Mouse (Mus musculus): ENCODE measurements at regions not wholly inside any gene's neighbourhood (a gene's known extent, or its start where the extent isn't known, plus 50 kb on each side); places are given as distances from the start of the nearest gene placed in this dataset.
A peak's percentile ranks its signal among the peaks of the same experiment; 100 is the strongest.

DNA sequence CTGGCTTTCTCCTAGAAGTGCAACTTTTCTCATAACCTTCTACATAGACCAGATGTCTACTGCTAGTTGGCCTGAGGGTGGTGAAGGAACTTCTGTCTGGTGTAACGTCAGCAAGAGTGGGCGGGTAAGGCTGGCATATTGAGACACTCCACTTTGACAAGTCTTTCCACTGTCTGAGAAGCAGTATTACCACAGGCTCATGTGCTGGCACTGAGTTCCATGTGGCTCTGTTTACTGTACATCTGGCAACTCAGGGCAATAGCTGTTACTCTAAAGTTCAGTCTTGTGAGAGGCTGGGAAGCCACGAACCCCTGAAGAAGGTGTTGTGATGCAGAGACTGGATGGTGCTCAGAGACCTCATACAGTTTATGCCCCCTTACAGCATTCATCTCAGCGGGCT, 230.7 kb upstream of the Tbx18 start:
- DNase-seq (ENCODE audit: low read depth, low spot score) = no peak

DNA sequence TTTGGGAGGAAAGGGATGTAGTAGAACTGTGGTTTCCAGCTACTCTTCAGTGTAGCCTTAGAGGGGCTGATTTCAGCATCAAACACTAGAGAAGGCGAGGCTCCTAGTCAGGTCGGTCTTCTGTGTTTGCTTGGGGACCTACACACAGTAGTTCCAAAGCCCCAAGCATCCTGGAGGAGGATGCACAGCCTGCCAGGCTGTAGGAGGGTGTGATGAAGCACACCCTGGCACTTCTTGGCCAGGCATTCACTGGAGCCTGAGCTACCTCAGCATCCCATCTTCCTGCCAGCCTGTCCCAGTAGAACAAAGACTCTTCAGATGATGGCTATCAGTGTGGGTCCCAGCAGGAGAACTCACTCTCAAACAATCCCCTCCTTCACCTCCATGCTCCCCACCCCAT, 233.4 kb upstream of the Tbx18 start:
- DNase-seq (ENCODE audit: low read depth, low spot score) = no peak

DNA sequence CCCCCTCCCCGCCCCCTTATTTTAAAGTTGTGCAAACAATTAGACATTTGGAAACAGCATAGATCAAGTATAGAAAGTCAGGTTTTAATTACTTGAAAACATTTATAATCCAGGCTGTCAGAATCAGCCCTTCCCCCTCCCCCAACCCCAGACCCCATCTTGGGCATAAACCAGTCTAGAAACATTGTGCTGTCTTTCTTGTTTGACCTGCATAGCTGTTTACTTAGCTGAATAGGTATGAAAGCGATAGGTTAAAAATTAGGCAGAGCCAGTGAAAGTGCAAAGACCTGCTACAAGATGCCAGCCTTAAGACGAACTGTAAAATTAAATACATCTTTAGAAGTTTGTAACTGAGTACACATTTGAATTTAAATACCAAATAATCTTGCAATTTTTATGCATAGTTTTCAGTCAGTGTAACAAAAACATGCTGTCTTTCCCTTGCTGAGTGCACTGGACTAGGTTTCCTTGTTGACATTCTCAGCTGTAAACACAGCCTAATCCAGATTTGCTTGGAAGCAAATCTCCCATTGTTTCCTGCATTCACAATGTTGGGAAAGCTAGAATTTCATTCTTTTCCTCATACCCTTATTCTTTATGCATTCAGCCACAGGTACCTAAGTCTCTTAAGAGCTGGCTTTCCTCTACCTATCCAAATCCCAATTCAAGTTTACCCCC, 234.2 kb upstream of the Tbx18 start:
- DNase-seq (ENCODE audit: low read depth, low spot score) = no peak

DNA sequence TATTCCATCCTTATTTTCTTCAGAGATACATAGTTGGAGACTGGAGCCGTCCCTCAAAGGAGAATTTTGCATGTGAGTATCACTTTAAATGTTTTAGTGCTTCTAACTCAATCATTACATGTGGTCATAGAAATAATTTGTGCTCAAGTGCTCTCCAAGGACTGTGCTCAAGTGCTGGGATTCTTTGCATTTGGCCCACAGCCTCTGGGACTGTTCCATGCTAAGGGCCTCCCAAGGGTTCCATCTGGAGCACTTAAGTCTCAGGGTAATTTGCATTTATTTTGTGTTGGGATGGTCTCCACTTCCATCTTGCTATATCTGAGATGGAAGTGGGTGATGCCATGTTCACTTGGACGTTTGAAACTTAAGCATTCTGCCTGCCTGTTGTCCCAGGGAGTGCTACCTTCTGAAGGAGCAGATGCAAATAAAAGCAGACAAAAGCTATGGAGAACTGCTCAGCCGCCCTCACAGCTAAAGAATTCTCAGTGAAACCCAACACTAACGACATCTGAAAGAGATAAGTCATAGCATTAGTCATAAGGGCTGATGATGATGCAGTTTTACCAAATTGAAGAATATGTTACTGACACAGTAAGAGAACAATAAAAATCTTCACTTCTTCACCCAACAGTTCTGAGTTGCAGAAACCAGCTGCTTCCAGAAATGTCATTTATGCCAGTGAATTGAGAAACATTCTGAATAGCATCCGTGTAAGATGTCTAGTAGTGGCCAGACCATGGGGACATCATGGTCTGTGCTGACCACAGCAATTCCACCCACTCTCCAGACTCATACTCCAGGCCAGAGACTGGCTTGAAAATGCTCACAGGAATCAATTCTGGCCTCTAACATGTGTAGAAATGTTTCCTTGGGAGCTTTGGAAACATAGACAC, 237.4 kb upstream of the Tbx18 start:
- peak; percentile 82 for DNase-seq (ENCODE audit: low read depth, low spot score)

DNA sequence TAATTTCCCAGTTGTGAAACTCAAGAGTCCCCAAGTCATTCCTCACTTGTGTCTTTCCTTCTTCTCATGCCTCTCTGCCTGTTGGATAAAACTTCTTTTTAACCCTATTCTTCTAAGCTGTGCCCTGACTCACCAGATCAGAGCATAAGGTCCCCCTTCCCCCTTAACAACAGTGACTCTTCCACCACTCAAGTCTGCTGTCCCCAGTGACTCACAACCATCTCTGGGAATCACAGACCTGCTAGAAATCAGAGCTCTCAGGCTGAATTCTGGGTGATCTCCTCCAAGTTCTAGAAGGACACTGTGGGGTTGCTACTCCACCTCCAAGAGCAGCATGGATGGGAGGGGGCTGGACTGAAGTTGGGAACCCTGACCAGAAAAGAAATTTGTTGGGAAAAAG, 239.5 kb upstream of the Tbx18 start:
- peak; percentile 59 for DNase-seq (ENCODE audit: low read depth, low spot score)

DNA sequence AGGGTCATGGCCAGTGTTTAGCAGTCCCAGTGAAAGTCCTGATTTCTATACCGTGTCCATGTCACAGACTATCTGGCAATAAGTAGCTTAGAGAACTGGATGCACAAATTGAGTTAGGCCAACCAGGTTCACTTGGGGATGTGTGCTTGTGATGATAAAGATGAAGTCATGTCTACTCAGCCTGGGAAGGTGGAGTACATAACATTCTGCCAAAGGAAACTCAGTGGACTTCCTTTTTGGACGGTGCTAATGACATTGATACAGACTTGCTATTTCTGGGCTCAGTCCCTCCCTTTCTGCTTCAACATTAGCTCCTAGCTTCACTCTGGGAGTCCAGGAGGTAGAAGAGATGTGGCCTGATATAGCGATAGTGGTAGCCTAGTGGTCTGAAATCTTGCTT, 240.7 kb upstream of the Tbx18 start:
- DNase-seq (ENCODE audit: low read depth, low spot score) = no peak

DNA sequence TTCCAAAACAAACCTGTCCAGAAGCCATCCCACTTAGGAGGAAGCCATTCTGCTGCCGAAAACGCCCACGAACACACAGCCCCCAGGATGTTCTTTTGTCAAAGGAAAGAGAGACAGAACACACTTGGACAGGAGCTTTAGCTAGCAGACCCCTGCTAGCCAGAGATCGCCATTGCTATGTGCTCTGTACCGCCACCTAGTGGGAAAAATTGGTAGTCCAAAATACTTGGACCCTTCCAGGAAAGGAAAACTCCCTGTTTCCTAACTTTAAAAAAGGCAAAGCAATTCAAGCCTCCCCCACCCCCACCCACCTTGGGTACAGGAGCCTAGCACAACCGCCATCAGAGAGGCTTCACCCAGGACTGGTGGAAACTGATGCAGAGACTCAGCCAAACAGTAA, 242.5 kb upstream of the Tbx18 start:
- peak; percentile 47 for DNase-seq (ENCODE audit: low read depth, low spot score)

DNA sequence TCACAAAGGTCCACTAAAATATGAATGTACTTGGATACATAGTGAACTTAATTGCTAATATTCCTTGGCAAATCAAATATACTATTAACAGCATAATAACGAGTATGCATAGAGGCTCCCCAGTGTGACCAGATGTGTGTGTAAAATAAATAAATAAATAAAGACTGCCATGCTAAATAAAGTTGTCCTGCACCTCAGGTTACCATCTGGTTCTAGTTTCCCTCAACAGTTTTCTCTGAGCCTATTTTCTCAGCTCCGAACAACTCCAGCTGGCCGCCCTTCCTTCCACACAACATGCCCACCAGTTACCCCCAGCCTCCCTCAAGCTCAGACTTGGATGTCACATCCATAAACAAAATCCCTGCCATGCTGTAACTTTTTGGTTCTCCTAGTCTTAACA, 253.8 kb upstream of the Tbx18 start:
- no peak for DNase-seq (ENCODE audit: low read depth, low spot score)

DNA sequence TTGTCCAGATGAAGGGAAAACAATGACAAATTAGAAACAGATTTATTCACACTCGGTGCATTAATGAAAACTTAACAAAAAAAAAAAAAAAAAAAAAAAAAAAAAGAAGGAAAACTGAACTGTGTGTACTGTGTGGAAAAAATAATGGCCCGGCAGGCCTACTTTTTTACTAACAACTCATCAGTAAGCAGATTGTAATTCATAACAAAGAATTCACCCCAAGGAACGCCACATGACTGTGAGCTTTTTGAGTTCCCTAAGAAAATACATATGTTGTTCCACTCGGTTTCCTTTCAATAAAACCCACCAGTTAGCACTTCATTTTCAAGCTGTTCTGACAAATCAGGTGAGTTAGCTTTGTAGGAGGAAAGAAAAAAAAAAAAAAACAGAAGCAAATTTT, 254.4 kb upstream of the Tbx18 start:
- DNase-seq (ENCODE audit: low read depth, low spot score) = no peak

DNA sequence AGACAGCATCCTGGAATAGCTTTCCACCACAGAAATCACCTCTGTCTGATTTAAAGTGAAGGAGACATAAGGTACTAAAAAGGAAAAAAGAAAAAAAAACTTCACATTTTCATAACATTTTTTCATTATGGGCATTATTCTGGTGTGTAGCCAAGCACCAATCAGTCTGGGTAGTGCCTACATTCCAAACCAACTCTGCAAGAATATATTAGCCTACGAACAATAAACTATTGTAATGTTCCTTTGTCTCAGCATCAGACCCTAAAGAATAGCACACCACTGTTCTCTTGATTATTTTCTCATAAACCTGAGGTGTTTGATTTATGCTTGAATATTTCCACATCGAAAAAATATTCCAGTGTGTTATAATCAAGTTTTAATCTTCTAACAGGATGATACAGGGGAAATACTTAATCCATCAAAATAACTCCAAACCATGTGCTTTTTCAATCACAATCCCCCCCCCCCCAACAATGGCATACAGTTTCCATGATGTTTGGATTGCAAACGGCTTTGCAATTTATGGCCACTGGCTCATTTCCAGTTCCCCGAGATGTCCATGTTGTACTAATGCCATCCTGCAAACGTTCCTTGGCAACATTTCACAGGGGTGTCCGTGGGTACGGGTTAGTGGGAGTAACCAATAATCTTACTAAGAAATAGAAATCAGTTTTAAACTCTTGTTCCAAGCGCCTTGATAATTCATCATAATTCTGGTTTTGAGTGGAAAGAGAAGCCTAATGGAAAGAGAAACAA, 275.1 kb upstream of the Tbx18 start:
- no peak for DNase-seq (ENCODE audit: low read depth, low spot score)

DNA sequence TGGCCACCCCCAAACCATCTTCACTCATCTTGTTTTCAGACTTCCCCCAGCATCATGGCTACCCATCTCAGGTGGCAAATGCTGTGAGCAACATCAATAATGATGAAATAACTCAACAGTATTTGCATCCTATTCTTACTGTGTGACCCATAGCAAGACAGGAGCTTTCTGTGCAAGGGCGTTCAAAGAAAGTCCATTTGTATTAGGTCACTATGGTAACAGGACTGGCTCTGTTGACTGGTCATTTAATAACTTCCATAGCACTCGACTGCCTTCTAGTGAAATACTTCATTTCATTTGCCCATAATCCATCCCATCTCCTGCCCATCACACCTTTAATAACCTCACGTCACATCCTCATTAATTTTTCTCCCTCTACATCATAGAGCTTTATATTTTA, 292.7 kb upstream of the Tbx18 start:
- no peak for DNase-seq (ENCODE audit: low read depth, low spot score)

DNA sequence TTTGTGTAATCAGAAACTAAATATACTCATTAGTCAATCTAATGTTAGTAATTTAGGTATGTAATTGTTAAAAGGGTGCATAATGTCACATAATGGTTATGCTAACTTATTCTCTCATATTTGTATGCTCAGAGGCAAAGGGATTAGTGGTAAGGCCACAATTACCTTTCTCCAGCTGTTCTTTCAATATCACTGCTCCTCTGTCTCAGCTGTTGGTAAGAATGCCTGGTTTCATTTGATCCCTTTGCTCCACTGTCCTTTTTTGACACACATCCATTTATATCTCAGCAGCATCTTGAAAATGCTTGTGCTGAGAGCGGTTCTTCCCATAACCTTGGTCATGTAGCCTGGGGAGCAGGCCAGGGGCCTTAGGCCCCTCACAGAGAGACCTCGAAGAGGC, 294.9 kb upstream of the Tbx18 start:
- DNase-seq (ENCODE audit: low read depth, low spot score) = no peak

DNA sequence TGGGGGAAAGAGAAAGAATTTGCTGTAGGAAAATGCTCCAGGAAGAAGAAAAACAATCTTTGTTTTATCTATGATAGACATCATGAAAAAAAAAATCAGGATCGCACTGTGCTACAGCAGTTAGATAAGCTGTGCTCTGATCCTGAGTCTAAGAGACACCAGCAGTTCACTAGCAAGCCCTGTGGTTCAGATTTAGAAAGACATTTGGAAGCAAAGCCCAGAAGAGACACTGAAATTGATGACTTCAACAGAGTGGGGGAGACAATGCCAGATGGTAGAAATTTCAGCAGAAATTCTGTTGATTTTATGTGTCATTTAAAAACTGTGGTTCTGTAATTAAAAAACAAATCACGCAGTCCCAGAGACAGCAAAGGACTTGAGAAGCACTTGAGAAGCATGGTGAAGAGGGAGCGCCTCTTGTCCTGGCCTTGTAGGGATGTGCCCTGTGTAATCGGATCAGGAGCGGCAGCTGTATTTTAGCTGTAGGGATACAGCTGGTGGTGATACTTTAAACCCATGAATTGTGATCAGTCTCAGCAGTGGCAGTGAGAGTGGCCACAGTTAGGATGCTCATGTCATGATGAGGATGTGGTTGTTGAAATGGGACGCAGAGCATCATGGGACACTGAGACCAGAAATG, 296.4 kb upstream of the Nt5e start:
- DNase-seq (ENCODE audit: low read depth, low spot score) = no peak

DNA sequence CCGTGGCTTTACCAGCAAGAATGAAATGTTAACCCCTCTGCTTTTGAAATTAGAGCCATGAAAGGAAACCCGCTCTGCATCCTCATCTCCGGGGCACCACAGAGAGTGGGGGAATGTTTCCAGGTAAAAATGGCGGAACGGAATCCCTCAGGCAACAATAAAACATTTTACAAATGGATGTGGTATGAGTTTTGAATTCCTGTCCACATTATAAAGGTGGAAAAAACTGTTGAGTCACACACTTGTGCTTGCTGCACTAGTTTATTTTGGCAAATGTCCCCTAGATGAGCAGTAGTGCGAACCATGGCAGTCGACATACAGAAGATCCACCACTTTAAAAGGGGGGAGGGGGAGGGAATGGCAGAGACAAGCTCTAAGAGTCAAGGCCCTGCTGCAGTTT, 289.4 kb upstream of the Nt5e start:
- DNase-seq (ENCODE audit: low read depth, low spot score) = peak; percentile 56

DNA sequence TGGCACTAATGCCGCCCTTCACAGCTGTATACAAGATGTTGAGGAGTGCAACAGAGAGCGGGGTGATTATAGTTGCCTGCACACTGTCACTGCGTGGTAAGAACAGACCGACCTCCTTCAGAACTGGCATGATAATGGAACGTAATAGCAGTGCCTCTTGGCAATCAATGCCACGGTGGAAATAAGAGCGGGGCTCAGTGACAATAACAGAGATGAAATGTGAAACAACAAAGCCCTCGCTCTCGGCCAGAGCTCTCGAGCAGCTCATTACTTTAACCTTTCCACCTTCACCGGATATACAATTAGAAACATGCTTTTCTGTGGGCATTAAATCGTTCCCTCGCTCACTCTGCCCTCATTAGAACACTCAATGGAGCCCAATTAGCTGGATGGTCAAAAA, 277.7 kb upstream of the Nt5e start:
- no peak for DNase-seq (ENCODE audit: low read depth, low spot score)

DNA sequence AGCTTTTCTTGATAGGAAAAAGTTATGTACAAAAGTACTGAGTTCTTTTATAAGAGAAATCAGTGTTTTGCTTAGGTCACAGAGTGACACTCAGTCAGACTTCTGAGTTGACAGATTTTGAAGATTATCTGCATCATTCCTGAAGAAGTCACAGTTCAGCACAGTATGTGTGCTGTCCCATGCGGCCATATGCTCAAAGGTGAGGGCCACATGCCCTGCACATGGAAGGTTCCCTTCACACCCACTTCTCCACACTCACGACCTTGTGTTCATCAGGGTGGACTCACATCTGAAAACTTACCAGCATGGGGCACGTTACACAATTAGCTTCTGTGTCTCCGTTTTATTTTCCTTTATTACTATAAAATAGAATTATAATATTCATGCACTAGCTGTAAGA, 277.2 kb upstream of the Nt5e start:
- DNase-seq (ENCODE audit: low read depth, low spot score) = no peak

DNA sequence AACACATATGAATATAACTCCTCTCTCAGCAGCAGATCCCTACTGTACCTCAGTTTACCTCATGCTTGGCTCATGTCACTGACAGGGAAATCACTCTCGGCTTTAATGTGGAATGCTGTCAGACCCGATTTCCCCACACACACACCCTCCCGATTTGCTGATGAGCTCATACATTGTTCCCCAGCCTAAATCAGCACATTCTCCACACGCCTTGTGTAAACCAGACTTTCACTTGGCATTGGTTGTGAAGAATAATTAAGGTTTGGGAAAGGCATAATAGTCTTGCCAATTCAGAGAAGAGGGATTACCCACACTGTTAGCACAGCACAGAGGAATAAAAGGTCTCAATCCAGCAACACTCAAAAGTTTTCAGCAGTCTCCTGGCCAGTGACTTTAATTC, 268.4 kb upstream of the Nt5e start:
- no peak for DNase-seq (ENCODE audit: low read depth, low spot score)

DNA sequence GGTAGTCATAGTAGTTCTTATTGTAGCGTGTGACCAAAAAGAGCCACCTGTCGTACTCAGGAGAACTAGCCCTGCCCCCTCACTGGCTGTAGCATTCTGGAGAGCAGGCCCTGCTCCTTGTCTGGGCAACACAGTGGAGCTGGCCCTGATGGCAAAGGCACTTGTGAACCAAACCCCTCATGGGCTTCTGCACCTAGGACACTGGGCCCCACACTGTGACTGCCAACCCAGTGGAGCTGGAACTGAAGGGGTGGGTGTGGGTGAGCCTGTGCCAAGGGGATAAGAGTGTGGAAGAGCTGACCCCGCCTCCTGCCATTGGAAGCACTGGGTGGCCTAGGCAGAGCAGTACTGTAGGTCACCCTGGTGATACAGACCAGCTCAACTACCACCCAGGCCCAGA, 268.0 kb upstream of the Nt5e start:
- no peak for DNase-seq (ENCODE audit: low read depth, low spot score)

DNA sequence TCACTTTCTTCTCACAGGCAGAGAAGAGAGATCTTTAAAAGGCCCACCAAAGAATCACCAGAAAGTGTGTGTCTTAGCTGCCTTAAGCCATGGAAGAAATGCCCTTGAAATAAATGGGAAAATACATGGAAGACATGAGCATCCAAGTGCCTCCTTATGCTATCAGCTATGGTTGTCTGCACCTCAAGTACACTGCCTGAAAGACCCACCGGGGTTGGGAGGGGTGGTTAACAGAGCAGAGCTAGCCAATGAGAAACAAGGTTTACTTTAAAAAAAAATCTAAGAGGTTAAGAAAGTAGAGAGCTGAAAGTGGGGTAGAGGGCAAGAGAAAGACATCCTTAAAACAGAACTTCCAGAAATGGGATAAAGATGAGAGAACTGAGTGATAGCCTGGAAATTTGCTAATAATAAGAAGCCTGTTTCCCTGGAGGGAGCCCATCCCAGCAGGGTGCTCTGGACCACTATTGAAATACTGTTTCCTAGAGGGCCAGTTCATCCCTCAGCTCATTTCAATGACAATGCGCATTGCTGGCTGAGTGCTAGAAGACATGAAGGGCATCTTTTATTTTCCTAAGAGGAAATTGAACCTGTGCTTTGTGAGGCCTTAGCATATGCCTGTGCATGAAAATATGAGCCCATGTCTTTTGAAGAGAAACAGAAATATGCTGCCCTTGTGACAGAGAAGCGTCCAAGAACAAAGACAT, 262.9 kb upstream of the Nt5e start:
- DNase-seq (ENCODE audit: low read depth, low spot score) = no peak

DNA sequence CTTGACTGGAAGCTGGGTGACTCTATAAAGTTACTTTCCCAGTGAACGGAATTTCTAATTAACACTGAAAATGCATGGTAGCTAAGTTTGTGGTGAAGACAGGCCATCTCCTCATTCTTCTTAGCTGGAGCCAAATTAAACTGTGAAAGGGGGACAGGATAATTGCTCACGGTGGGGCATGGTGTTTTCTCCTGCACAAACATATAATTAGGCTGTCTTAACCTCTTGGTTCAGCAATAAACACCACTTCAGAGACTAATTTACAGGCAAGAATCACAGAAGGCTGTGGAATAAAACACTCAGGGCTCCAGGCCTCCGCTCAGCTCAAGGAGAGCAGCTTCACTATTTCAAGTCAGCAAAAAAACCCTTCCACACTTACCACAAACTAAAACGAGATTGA, 261.9 kb upstream of the Nt5e start:
- no peak for DNase-seq (ENCODE audit: low read depth, low spot score)

DNA sequence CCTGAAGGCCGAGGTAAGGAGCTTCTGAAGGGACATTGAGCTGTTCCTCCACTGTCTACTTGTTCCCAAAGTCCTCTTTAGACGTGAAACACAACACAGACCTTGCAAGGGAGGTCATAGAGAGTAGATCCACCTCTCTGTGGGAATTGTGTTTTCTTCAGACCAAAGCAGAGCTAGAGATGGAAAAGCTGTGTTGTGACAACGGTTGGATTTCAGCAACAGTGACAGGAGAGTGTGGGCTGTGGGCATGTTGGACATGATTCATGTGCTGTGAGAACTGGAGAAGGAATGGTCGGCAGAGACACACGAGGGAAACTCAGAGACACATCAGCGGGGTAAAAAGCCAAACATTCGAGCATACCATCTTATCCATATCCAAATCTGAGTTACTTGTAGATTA, 261.2 kb upstream of the Nt5e start:
- DNase-seq (ENCODE audit: low read depth, low spot score) = no peak

DNA sequence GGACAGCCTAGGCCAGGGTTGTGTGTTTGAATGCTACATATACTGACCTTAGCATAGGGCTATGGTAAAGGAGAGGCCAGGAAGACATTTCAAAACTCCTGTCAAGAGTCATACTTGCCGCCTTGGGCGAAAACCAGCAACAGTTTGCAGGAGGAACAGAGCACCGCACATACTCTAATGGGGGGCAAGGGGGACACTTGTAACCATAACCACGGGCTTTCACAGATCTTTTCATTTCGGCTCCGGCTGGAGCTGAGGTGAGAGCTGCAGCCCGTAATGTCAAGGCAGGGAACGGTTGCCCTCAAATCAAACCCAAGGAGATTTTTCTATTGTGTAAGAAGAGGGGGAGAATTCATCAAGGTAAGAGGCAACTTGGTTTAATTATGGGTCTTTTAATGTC, 258.7 kb upstream of the Nt5e start:
- no peak for DNase-seq (ENCODE audit: low read depth, low spot score)
